Mouse (Mus musculus) embryonic facial prominence, embryonic 13.5 days (tissue): ENCODE measurements around the gene Wwc2. TPM values are rescaled to one million over a fixed set of nuclear protein-coding genes. Genes with fewer than 3 reads are reported as not detected.

Source experiments
- ATAC-seq: fragments of 200-750 bp; cut with Nextera tagmentation; 2 replicates; pipeline ENCODE4 v1.8.0; 2017; ENCODE audit warnings: low read depth; ENCODE audit not compliant: insufficient number of reproducible peaks, insufficient read depth, low FRiP score, low TSS enrichment
- H3K27ac ChIP-seq: fragments of 300-500 bp; sonication (generic); 2 replicates; pipeline ENCODE4 v1.5.1; 2015; ENCODE audit warnings: moderate library complexity, mild to moderate bottlenecking, inconsistent platforms
- H3K27me3 ChIP-seq: fragments of 300-500 bp; sonication (generic); 2 replicates; pipeline ENCODE4 v1.6.1; 2015; ENCODE audit warnings: mild to moderate bottlenecking, inconsistent platforms
- H3K36me3 ChIP-seq: fragments of 300-500 bp; sonication (generic); 2 replicates; pipeline ENCODE4 v1.6.1; 2015; ENCODE audit warnings: mild to moderate bottlenecking, inconsistent platforms
- H3K4me1 ChIP-seq: fragments of 300-500 bp; sonication (generic); 2 replicates; pipeline ENCODE4 v1.6.1; 2015; ENCODE audit warnings: inconsistent platforms
- H3K4me2 ChIP-seq: fragments of 300-500 bp; sonication (generic); 2 replicates; pipeline ENCODE4 v1.6.1; 2015; ENCODE audit warnings: moderate library complexity, mild to moderate bottlenecking, inconsistent platforms
- H3K4me3 ChIP-seq: fragments of 300-500 bp; sonication (generic); 2 replicates; pipeline ENCODE4 v1.5.1; 2015; ENCODE audit warnings: mild to moderate bottlenecking, inconsistent platforms
- H3K9ac ChIP-seq: fragments of 300-500 bp; sonication (generic); 2 replicates; pipeline ENCODE4 v1.6.1; 2015; ENCODE audit warnings: mild to moderate bottlenecking, inconsistent platforms
- H3K9me3 ChIP-seq: fragments of 300-500 bp; sonication (generic); 2 replicates; pipeline ENCODE4 v1.6.1; 2016; ENCODE audit warnings: inconsistent platforms
- WGBS: fragments of 180-500 bp; shearing (Covaris S2); methylation state at CpG from one replicate; pipeline ENCODE4 v1.1.7; 2015; ENCODE audit warnings: mixed read lengths; 5-methylcytosine and 5-hydroxymethylcytosine counted together
- polyA plus RNA-seq: library from polyadenylated mRNA; unstranded; fragments of >200 nt; fragmentation: Nextera tagmentation; extraction: Ambion mirVana; gene quantifications from 2 replicates; pipeline ENCODE4 v1.2.1, GENCODE M21; 2015

The Wwc2 gene
- polyA plus RNA-seq, 1 experiment from 2014 or later, result 12.5 TPM

DNA sequence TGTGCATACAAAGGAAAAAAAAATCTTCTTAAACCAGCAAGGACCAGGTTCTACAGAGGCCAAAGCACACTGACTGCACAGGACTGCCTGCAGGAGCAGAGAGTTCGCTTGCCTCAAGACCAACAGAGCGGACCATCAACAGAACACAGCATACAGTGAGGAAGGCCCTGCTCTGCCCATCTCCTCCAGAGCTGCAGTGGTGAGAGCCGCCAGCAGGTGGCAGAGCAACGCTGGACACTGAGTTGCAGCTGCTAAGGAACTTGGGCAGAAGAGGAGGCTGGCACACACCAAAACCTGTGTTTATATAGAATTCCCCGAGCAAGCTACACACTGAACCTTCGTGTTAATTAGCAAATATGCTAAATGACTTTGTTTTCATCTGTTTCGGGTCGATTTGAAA lies 123.7 kb downstream of the Wwc2 start:
- H3K4me1 ChIP-seq, result peaks cover 10% of the 10 kb centered on the region
- H3K9ac ChIP-seq, result no peak overlapping the region
- H3K36me3 ChIP-seq, result peaks cover 70% of the 10 kb centered on the region
- H3K27ac ChIP-seq, result no peak overlapping the region
- WGBS, result 25% methylated on average over 8 of the region's 8 CpGs
- H3K4me2 ChIP-seq, result no peak overlapping the region
- H3K27me3 ChIP-seq, result no peaks in the 10 kb centered on the region
- H3K9me3 ChIP-seq, result no peaks in the 10 kb centered on the region
- no peak for ATAC-seq
- no peak overlapping the region for H3K4me3 ChIP-seq

DNA sequence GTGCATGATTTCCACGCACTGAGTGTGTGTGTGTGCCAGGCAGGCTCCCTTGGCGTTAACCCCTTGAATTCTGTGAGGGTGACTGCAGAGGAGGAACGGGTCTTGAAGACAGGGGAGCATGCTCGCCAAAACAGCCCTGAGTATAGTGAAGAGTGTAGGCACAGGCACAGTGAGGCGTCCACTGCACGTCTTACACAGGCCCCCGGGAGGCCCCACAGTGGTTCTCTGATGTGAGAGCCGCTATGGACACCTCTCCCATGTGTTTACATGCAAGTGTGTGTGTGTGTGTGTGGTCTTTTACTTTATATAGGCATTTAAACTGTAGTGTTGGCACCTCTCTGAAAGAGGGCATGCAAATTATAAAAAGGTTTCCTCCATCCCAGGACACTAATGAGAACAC lies 124.2 kb downstream of the Wwc2 start:
- H3K27me3 ChIP-seq, result no peaks in the 10 kb centered on the region
- H3K9ac ChIP-seq, result no peak overlapping the region
- no peaks in the 10 kb centered on the region for H3K9me3 ChIP-seq
- no peak for ATAC-seq
- H3K27ac ChIP-seq, result no peak overlapping the region
- peaks cover 5% of the 10 kb centered on the region for H3K4me1 ChIP-seq
- no peak overlapping the region for H3K4me3 ChIP-seq
- WGBS, result 87% methylated on average over 8 of the region's 8 CpGs
- peaks cover 75% of the 10 kb centered on the region for H3K36me3 ChIP-seq
- no peak overlapping the region for H3K4me2 ChIP-seq

DNA sequence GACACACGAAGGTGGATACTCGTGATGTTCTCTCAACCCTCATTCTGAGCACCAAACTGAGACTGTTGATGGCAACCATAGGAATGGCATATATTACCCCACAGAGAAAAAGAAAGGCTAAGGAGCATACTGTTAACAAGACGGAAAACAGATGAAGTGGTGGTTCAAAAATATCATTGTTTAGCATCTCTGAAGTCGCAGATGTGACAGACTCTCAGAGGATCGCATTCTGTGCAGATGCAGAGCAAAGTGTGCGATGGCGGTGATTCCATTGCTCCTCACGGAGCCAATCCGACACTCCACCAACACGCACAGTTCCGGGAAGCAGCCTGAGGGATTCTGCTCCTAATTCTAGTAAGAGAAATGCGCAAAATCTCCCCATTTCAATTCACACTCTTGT lies 131.5 kb downstream of the Wwc2 start:
- Histone ChIP-seq H3K27ac (no peak overlapping the region), H3K27me3 (no peaks in the 10 kb centered on the region), H3K4me3 (no peak overlapping the region), H3K9ac (no peak overlapping the region), H3K4me1 (0 out of 2 replicates have a peak, but pooled peaks cover 3% of the 10 kb centered on the region), H3K9me3 (no peaks in the 10 kb centered on the region), H3K36me3 (peaks cover 86% of the 10 kb centered on the region), H3K4me2 (no peak overlapping the region)
- 84% methylated on average over 12 of the region's 12 CpGs for WGBS
- no peak for ATAC-seq

DNA sequence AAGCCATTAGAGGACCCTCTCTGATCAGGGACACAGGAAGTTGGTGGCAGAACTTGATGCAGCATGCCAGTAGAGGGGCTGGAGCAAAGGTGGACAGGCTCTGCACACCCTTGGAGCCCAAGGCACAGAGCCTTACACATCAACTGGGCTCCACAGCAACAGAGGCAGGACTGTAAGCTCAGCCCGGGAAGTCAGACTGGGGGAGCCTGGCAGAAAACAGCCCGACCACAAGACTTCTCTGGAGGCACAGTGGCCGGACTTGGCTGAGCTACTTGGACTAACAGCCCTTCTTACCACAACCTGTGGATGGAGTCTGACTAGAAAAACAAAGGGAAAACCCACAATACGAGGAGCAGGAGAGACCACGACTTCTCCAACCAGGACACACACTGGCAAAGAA lies 137.4 kb downstream of the Wwc2 start:
- Histone ChIP-seq H3K36me3 (peaks cover 66% of the 10 kb centered on the region), H3K9me3 (no peaks in the 10 kb centered on the region), H3K27me3 (no peaks in the 10 kb centered on the region), H3K27ac (peak overlapping the region; percentile 85; the same call in 1 of the 2 replicates), H3K4me3 (no peak overlapping the region), H3K4me1 (peaks cover 20% of the 10 kb centered on the region), H3K4me2 (no peak overlapping the region), H3K9ac (no peak overlapping the region)
- 0 out of 2 replicates have a peak, but pooled peaks have one; percentile 50 for ATAC-seq
- WGBS, result 84% methylated on average over 5 of the region's 5 CpGs

DNA sequence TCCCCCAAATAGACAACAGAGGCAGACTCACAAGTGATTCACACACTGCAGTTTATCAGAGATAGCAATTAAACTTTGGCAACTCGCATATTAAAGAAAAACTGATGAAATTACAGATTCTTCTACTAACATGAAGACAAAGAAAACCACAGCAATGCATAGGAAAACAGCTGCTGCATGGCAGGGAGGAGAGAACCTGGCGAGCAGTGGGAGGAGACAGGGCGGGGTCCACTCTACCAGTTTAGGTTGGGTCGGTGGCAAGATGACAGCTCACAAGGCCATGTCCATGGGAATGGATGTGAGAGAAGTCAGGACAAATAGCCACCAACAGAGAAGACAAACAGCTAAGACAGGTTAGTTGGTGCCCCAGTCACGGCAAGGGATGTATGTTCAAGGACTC lies 138.0 kb downstream of the Wwc2 start:
- no peak for ATAC-seq
- H3K27ac ChIP-seq, result peak overlapping the region; percentile 85
- no peak overlapping the region for H3K4me3 ChIP-seq
- WGBS, result 81% methylated on average over 5 of the region's 5 CpGs
- H3K4me1 ChIP-seq, result peaks cover 20% of the 10 kb centered on the region
- peak overlapping the region; percentile 55; the same call in 1 of the 2 replicates for H3K9ac ChIP-seq
- H3K36me3 ChIP-seq, result peaks cover 66% of the 10 kb centered on the region
- H3K9me3 ChIP-seq, result no peaks in the 10 kb centered on the region
- no peaks in the 10 kb centered on the region for H3K27me3 ChIP-seq
- H3K4me2 ChIP-seq, result no peak overlapping the region

DNA sequence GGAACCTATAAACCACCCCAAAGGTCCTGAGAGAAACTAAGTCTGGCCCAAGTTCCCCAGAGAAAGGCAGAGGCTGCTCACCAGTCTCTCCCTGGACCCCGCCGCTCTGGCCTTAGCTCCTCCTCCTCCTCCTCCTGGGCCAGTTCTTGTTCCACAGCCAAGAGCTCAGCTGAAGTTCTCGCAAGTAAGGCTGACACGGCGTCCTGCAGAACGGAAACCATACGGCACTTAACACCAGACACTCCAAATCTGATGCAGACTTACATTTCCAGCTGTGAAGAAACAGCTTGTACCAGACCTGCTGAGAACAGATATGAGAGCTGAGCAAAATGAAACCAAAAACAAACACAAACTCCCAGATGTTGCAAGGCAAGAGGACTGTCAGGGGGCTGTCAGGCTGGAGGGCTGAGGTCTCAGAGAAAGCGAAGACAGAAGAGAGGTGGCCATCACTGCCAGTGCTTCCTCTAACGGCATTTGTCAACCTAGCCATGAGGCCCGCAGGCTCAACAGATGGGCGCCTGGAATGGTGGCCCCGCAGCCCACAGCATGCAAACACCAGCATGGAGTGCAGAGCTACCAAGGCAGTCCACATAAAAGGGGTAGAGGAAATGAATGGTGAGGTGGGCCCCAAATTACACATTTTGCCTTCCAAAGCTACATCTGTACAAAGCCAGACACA lies 138.8 kb downstream of the Wwc2 start:
- Histone ChIP-seq H3K4me1 (peaks cover 20% of the 10 kb centered on the region), H3K9ac (peak overlapping the region; percentile 55; the same call in 1 of the 2 replicates), H3K4me2 (peak overlapping the region; percentile 50), H3K36me3 (peaks cover 70% of the 10 kb centered on the region), H3K27ac (peak overlapping the region; percentile 85), H3K27me3 (no peaks in the 10 kb centered on the region), H3K9me3 (no peaks in the 10 kb centered on the region), H3K4me3 (peak overlapping the region; percentile 20; the same call in 1 of the 2 replicates)
- 33% methylated on average over 12 of the region's 12 CpGs for WGBS
- ATAC-seq, result no peak

DNA sequence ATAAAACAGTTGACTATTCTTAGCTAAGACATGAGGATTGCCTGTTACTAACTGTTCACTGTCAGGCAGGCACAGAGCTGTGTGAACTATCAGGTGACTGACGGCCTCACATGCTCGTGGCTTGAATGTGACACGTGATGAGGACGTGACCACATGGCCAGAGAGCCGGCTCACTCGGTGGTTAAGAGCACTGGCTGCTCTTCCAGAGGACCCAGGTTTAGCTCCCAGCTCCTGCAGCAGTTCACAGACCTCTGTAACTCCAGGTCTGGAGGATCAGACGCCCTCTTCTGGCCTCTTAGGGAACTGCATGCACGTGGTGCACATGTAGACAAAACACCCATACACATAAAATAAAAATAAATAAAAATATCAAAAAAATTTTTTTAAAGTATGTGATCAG lies 140.9 kb downstream of the Wwc2 start:
- Histone ChIP-seq H3K9me3 (no peaks in the 10 kb centered on the region), H3K9ac (no peak overlapping the region), H3K4me3 (no peak overlapping the region), H3K27me3 (no peaks in the 10 kb centered on the region), H3K4me2 (no peak overlapping the region), H3K4me1 (peaks cover 20% of the 10 kb centered on the region), H3K36me3 (peaks cover 71% of the 10 kb centered on the region), H3K27ac (no peak overlapping the region)
- no peak for ATAC-seq
- 83% methylated on average over 8 of the region's 8 CpGs for WGBS

DNA sequence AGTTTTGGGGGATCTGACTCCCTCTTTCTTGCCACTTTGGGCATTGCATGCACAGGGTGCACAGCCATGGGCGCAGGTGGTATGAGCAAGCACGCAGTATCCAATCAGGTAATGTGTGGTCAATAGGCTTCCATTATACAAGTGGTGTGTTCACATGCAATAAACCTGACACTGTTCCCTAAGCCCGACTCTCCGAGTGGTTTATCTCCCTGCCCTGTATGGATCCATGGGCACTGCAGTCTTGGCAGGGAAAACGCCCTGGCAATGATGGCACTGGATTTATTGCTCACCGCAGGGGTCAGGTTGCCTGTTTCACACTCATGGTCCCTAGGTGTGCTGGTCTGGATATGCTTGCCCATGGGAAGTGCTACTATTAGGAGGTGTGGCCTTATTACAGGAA lies 142.8 kb downstream of the Wwc2 start:
- Histone ChIP-seq H3K4me1 (peaks cover 14% of the 10 kb centered on the region), H3K4me3 (no peak overlapping the region), H3K9me3 (no peaks in the 10 kb centered on the region), H3K4me2 (no peak overlapping the region), H3K27ac (no peak overlapping the region), H3K9ac (no peak overlapping the region), H3K36me3 (peaks cover 74% of the 10 kb centered on the region), H3K27me3 (no peaks in the 10 kb centered on the region)
- ATAC-seq, result no peak
- whole genome bisulfite sequencing, result 95% methylated on average over 6 of the region's 6 CpGs

DNA sequence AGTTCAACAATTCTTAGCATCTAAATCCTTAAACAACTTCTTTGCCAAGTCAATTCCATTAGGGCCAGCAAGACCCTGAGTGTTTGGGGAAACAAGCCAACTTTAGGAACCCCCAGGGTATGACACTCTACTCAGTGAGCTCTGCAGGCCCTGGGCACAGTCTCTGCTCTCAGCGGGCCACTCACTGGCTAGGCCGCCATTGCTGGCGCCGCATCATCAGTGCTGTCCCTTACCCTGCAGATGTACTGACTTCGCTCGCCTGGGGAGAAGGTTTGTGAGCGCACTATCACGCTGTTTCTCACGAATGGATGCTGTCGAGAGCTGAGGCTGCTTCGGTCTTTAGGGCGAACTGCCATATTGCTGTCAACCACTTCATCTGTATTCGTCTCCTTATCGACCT lies 143.6 kb downstream of the Wwc2 start:
- WGBS, result 93% methylated on average over 14 of the region's 14 CpGs
- peaks cover 82% of the 10 kb centered on the region for H3K36me3 ChIP-seq
- H3K4me2 ChIP-seq, result no peak overlapping the region
- H3K9ac ChIP-seq, result no peak overlapping the region
- peaks cover 6% of the 10 kb centered on the region for H3K4me1 ChIP-seq
- no peak for ATAC-seq
- H3K27ac ChIP-seq, result no peak overlapping the region
- no peaks in the 10 kb centered on the region for H3K27me3 ChIP-seq
- no peaks in the 10 kb centered on the region for H3K9me3 ChIP-seq
- no peak overlapping the region for H3K4me3 ChIP-seq

DNA sequence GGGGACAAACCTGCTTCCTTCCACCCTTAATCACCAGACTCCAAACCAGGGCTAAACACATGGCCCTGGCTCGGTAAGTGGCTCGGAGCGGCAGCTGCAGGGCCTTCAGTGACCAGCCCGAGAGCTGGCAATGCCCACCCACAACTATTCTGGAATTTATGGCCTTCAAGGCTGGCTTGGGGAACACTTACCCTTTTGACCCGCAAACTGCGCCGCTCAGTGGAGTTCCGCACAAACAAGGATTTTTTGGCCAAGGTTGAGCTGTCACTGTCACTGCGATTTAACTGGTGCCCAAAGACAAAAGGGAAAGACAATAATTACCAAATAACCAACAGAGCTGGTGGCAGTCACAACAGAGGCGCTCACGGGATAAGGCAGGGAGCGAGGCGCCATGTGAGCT lies 144.8 kb downstream of the Wwc2 start:
- 83% methylated on average over 13 of the region's 13 CpGs for WGBS
- Histone ChIP-seq H3K4me1 (no peaks in the 10 kb centered on the region), H3K27me3 (no peaks in the 10 kb centered on the region), H3K4me3 (no peak overlapping the region), H3K36me3 (peaks cover 87% of the 10 kb centered on the region), H3K9ac (no peak overlapping the region), H3K27ac (no peak overlapping the region), H3K4me2 (no peak overlapping the region), H3K9me3 (no peaks in the 10 kb centered on the region)
- ATAC-seq, result no peak

DNA sequence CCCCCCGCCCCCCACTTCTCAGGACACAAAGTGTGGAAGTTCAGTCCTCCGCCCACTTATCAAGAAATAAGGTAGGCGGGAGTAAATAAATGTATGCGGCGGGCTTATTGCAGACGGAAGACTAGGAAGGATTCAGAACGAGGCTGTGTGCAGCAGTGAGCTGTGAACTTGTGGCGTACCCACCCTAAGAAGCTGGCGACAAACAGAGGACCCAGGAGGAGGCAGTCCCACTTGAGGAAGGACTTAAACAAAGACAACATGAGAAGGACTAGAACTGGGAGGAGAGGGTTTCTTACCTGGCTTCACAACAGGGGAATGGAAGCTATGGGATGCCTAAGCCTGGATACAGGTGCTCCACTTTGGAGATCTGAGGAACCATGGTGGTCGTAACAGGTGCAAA lies 147.1 kb downstream of the Wwc2 start:
- Histone ChIP-seq H3K4me1 (no peaks in the 10 kb centered on the region), H3K4me2 (no peak overlapping the region), H3K36me3 (peaks cover 79% of the 10 kb centered on the region), H3K4me3 (no peak overlapping the region), H3K9me3 (no peaks in the 10 kb centered on the region), H3K27me3 (no peaks in the 10 kb centered on the region), H3K9ac (no peak overlapping the region), H3K27ac (no peak overlapping the region)
- no peak for ATAC-seq
- WGBS, result 96% methylated on average over 10 of the region's 10 CpGs

DNA sequence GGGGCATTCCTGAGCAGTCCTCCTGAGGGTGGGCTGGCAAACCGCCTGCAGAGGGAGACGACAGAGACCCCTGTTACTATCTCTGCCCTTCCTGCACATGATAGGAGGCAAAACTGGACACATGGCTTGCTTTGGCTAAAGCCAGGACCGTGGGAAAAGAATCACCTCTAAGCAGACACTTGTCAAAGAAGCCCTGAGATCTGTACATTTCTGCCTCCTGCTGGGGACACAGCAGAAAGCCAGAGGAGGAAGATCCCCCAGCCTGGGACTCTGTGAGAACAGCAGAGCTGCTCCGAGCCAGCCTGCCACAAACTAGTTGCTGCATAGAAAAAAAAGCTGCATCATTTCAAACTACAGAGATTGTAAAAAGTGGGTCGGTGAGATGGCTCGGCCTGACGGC lies 147.7 kb downstream of the Wwc2 start:
- Histone ChIP-seq H3K27me3 (no peaks in the 10 kb centered on the region), H3K27ac (no peak overlapping the region), H3K4me3 (no peak overlapping the region), H3K36me3 (peaks cover 73% of the 10 kb centered on the region), H3K9ac (no peak overlapping the region), H3K9me3 (no peaks in the 10 kb centered on the region), H3K4me1 (no peaks in the 10 kb centered on the region), H3K4me2 (no peak overlapping the region)
- no peak for ATAC-seq
- 86% methylated on average over 7 of the region's 7 CpGs for WGBS
